In the genomic region with DNA sequence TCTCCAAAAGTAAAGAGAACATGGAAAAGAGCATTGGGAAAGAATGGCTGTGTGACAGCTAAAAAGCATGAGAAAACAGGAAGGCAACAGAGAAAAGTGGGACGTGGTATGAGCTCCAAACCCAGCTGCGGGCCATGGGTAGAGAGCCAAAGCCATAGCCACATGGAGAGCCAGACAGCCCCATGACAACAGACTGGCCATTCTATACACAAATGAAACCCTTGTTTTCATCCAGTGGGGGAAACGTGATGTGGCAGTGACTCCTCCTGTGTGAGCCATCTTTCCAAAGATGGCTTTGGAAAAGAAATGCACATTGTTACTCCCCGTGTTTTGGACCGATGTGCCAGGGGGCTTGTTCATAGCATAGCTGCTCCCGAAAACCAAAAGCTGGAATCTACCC, we compare ENCODE assay signal across 8 mouse cellular contexts. TPM values are rescaled to one million over a fixed set of nuclear protein-coding genes. Genes with fewer than 3 reads are reported as not detected.
A peak's percentile ranks its signal among the peaks of the same experiment; 100 is the strongest.
DNase-seq lines count a peak whose midpoint lies in the region; ATAC-seq and TF ChIP-seq lines count a peak whose summit lies in the region.

No protein-coding gene starts in this region.

- peak overlapping the region; percentile 28 for H3K4me3 ChIP-seq in cortical plate, adult 2 months (ENCODE audit: insufficient read depth, low read length)
- peak overlapping the region; percentile 93 for H3K4me3 ChIP-seq in hindbrain, embryonic 11.5 days (ENCODE audit: low read depth, low read length)

- H3K27ac ChIP-seq in cortical plate, adult 2 months (ENCODE audit: insufficient read depth, low read length) = peak overlapping the region; percentile 67
- H3K27ac ChIP-seq in hindbrain, embryonic 11.5 days (ENCODE audit: low read depth, low read length) = no peak overlapping the region

- peak; percentile 33; the same call in 1 of the 2 replicates for ATAC-seq in hindbrain, embryonic 11.5 days (ENCODE audit: low FRiP score)
- 0 out of 2 replicates have a peak, but pooled peaks have one; percentile 9 for ATAC-seq in megakaryocyte progenitor cell, adult 5-6 weeks (replicated peaks; ENCODE audit: poor library complexity)

- H3K27me3 ChIP-seq in hindbrain, embryonic 11.5 days (ENCODE audit: control insufficient read depth, insufficient read depth, low read length) = no peaks in the 10 kb centered on the region

- peak; percentile 44 for DNase-seq in left cerebral cortex, adult 11 months (ENCODE audit: low spot score)
- DNase-seq in left cerebral cortex, postnatal 10 days (ENCODE audit: extremely low spot score in 1 of 2, low spot score in 2 of 2) = no peak
- DNase-seq in hindbrain, embryonic 11.5 days (ENCODE audit: low spot score) = no peak
- no peak for DNase-seq in T-cell, adult 2 months (ENCODE audit: low spot score)
- DNase-seq in urinary bladder, postnatal 10 days (ENCODE audit: low spot score) = no peak
- no peak for DNase-seq in testis, postnatal 14 days (ENCODE audit: low spot score)

- peak overlapping the region; percentile 78 for H3K4me2 ChIP-seq in hindbrain, embryonic 11.5 days (replicated peaks; ENCODE audit: low read depth, low read length)

- intact Hi-C loops in left cerebral cortex, postnatal 10 days (cut with DNase I) = no loop called here

- H3K4me1 ChIP-seq in cortical plate, adult 2 months (ENCODE audit: control insufficient read depth, insufficient read depth, low read length) = 0 out of 2 replicates have a peak, but pooled peaks cover 2% of the 10 kb centered on the region
- H3K4me1 ChIP-seq in hindbrain, embryonic 11.5 days (replicated peaks; ENCODE audit: control insufficient read depth, insufficient read depth, low read length) = no peaks in the 10 kb centered on the region

- WGBS in hindbrain, embryonic 11.5 days = 49% methylated on average over 6 of the region's 6 CpGs

- H3K9ac ChIP-seq in hindbrain, embryonic 11.5 days (ENCODE audit: low read depth, low read length) = peak overlapping the region; percentile 96; the same call in 1 of the 2 replicates

- TF ChIP-seq POLR2A in cortical plate, adult 2 months (IDR thresholded peaks at IDR 0.05; ENCODE audit: extremely low read depth, insufficient read depth, low read length) = no peak

- no peaks in the 10 kb centered on the region for H3K9me3 ChIP-seq in hindbrain, embryonic 11.5 days (ENCODE audit: control insufficient read depth, low read length)

- H3K36me3 ChIP-seq in hindbrain, embryonic 11.5 days (ENCODE audit: control insufficient read depth, insufficient read depth, low read length) = no peaks in the 10 kb centered on the region

- no peak for TF ChIP-seq CTCF in cortical plate, adult 2 months (IDR thresholded peaks at IDR 0.05; ENCODE audit: extremely low read depth, insufficient read depth, low read length)

RNA-seq across cellular contexts. Expression of gene Xpa, which starts 0.4 kb away (rescaled TPM):
- 10 to 100 TPM; 14.6 to 16.2 TPM for total RNA-seq in left cerebral cortex, postnatal 10 days (2021)
- polyA plus RNA-seq in cortical plate, adult 2 months (2012; rRNA removed) = 17.9 and 20.9 TPM in 2 replicates
- 27.7 and 29.7 TPM in 2 replicates for polyA plus RNA-seq in hindbrain, embryonic 11.5 days (2014; fragmentation: Nextera tagmentation; extraction: Ambion mirVana)
- total RNA-seq in megakaryocyte progenitor cell, adult 5-6 weeks (2015) = 32.8 and 48.7 TPM in 2 replicates
- 30.5 and 32.7 TPM in 2 replicates for total RNA-seq in megakaryocyte progenitor cell, adult 5-6 weeks (2017)

RNA-seq across cellular contexts. Expression of gene Tstd2, which starts 58.0 kb away (rescaled TPM):
- total RNA-seq in left cerebral cortex, postnatal 10 days (2021) = 10 to 100 TPM; 16.5 to 16.9 TPM
- 13.7 and 14.7 TPM in 2 replicates for polyA plus RNA-seq in cortical plate, adult 2 months (2012; rRNA removed)
- polyA plus RNA-seq in hindbrain, embryonic 11.5 days (2014; fragmentation: Nextera tagmentation; extraction: Ambion mirVana) = 39.3 and 41.4 TPM in 2 replicates
- 22.1 and 23.8 TPM in 2 replicates for total RNA-seq in megakaryocyte progenitor cell, adult 5-6 weeks (2015)
- total RNA-seq in megakaryocyte progenitor cell, adult 5-6 weeks (2017) = 30.9 and 40.3 TPM in 2 replicates

RNA-seq across cellular contexts. Expression of gene Ncbp1, which starts 58.1 kb away (rescaled TPM):
- 10 to 100 TPM; 48.7 to 53.1 TPM for total RNA-seq in left cerebral cortex, postnatal 10 days (2021)
- polyA plus RNA-seq in cortical plate, adult 2 months (2012; rRNA removed) = 52.6 and 58.9 TPM in 2 replicates
- polyA plus RNA-seq in hindbrain, embryonic 11.5 days (2014; fragmentation: Nextera tagmentation; extraction: Ambion mirVana) = 124 and 139 TPM in 2 replicates
- 81.5 and 82.3 TPM in 2 replicates for total RNA-seq in megakaryocyte progenitor cell, adult 5-6 weeks (2015)
- 108 and 109 TPM in 2 replicates for total RNA-seq in megakaryocyte progenitor cell, adult 5-6 weeks (2017)
